Mouse (Mus musculus) liver, adult 2 months (tissue): ENCODE measurements around the gene Krt82.

Experiments used
- CTCF ChIP-seq: fragments of 200-500 bp; IDR thresholded peaks from 2 replicates; pipeline ENCODE4 v1.5.1; 2011; ENCODE audit warnings: low read depth, low read length, control low read depth
- POLR2A ChIP-seq: fragments of 200-500 bp; IDR thresholded peaks from 2 replicates; pipeline ENCODE4 v1.6.1; 2011; ENCODE audit warnings: low read length, control low read depth; ENCODE audit not compliant: insufficient read depth; ENCODE audit errors: extremely low read depth

- TF ChIP-seq POLR2A: no peak
- TF ChIP-seq CTCF: no peak
These were observed 42.2 kb downstream of the Krt82 start for GRCm38 (mm10) chr15:101508247-101508646.
